Mouse (Mus musculus) adrenal gland, postnatal 0 days (tissue): ENCODE measurements around the gene Olfr594. TPM values are rescaled to one million over a fixed set of nuclear protein-coding genes. Genes with fewer than 3 reads are reported as not detected.

Experiments used
- microRNA-seq: library from miRNA; unstranded; fragments of <30 nt; microRNA quantifications from one replicate; pipeline ENCODE4, GENCODE M21; 2016; ENCODE audit warnings: borderline replicate concordance; ENCODE audit not compliant: insufficient number of aligned reads
- polyA plus RNA-seq: library from polyadenylated mRNA; unstranded; fragments of >200 nt; fragmentation: Nextera tagmentation; extraction: Ambion mirVana; gene quantifications from 2 replicates; pipeline ENCODE4 v1.2.1, GENCODE M21; 2015

Gene Olfr594
- not detected in 2 replicates for polyA plus RNA-seq

GRCm38 (mm10) chr7:103216696-103217095, at the start of gene Olfr594:
Gene Olfr594 (plus strand): TSS chr7:103216996.

GRCm38 (mm10) chr7:103178240-103178639, 38.6 kb upstream of the Olfr594 start, which contains the start of gene Olfr591:
Gene Olfr591 (minus strand): TSS chr7:103178340.

GRCm38 (mm10) chr7:103184503-103184902, 32.3 kb upstream of the Olfr594 start, which contains the start of gene Olfr592:
Gene Olfr592 (plus strand): TSS chr7:103184803.

GRCm38 (mm10) chr7:103211562-103211961, 5.2 kb upstream of the Olfr594 start, which contains the start of gene Olfr593:
Gene Olfr593 (plus strand): TSS chr7:103211862.

GRCm38 (mm10) chr7:103252405-103252804, 35.6 kb downstream of the Olfr594 start, which contains the start of gene Usp17ld:
Gene Usp17ld (minus strand): TSS chr7:103252505.

Small RNA genes lying within 50 kb of the gene (microRNA-seq; reads per million reads assigned to microRNA genes)
- gene Gm23550 (not detected), gene Gm25171 (not detected)

Other genes with a start within 250 kb of the Olfr594 start
- not detected in 2 replicates for gene Olfr577, start 241.1 kb upstream of the Olfr594 start, polyA plus RNA-seq
- gene Olfr578, start 227.7 kb upstream of the Olfr594 start, polyA plus RNA-seq: not detected in 2 replicates
- not detected in 2 replicates for gene Olfr582, start 179.0 kb upstream of the Olfr594 start, polyA plus RNA-seq
- gene Olfr583, start 165.7 kb upstream of the Olfr594 start, polyA plus RNA-seq: not detected in 2 replicates
- not detected in 2 replicates for gene Olfr584, start 135.1 kb upstream of the Olfr594 start, polyA plus RNA-seq
- not detected in 2 replicates for gene Olfr585, start 119.3 kb upstream of the Olfr594 start, polyA plus RNA-seq
- not detected in 2 replicates for gene Olfr586, start 91.4 kb upstream of the Olfr594 start, polyA plus RNA-seq
- not detected in 2 replicates for gene Olfr588-ps1, start 76.1 kb upstream of the Olfr594 start, polyA plus RNA-seq
- gene Olfr589, start 60.6 kb upstream of the Olfr594 start, polyA plus RNA-seq: not detected in 2 replicates
- gene Olfr591, start 38.7 kb upstream of the Olfr594 start, polyA plus RNA-seq: not detected in 2 replicates
- not detected in 2 replicates for gene Olfr592, start 32.2 kb upstream of the Olfr594 start, polyA plus RNA-seq
- gene Olfr593, start 5.1 kb upstream of the Olfr594 start, polyA plus RNA-seq: not detected in 2 replicates
- gene Usp17ld, start 35.5 kb downstream of the Olfr594 start, polyA plus RNA-seq: not detected in 2 replicates
- gene Olfr596, start 88.7 kb downstream of the Olfr594 start, polyA plus RNA-seq: not detected in 2 replicates
- gene Olfr597, start 99.3 kb downstream of the Olfr594 start, polyA plus RNA-seq: not detected in 2 replicates
- gene Olfr598, start 106.6 kb downstream of the Olfr594 start, polyA plus RNA-seq: not detected in 2 replicates
- gene Olfr599, start 118.9 kb downstream of the Olfr594 start, polyA plus RNA-seq: not detected in 2 replicates
- gene Olfr600, start 132.7 kb downstream of the Olfr594 start, polyA plus RNA-seq: not detected in 2 replicates
- not detected in 2 replicates for gene Olfr601, start 145.7 kb downstream of the Olfr594 start, polyA plus RNA-seq
- gene Olfr603, start 169.2 kb downstream of the Olfr594 start, polyA plus RNA-seq: not detected in 2 replicates
- gene Usp17lc, start 198.1 kb downstream of the Olfr594 start, polyA plus RNA-seq: not detected in 2 replicates
- gene Olfr605, start 228.4 kb downstream of the Olfr594 start, polyA plus RNA-seq: not detected in 2 replicates
- gene Olfr606, start 232.1 kb downstream of the Olfr594 start, polyA plus RNA-seq: not detected in 2 replicates
- not detected in 2 replicates for gene Olfr607, start 247.2 kb downstream of the Olfr594 start, polyA plus RNA-seq